In the genomic region with DNA sequence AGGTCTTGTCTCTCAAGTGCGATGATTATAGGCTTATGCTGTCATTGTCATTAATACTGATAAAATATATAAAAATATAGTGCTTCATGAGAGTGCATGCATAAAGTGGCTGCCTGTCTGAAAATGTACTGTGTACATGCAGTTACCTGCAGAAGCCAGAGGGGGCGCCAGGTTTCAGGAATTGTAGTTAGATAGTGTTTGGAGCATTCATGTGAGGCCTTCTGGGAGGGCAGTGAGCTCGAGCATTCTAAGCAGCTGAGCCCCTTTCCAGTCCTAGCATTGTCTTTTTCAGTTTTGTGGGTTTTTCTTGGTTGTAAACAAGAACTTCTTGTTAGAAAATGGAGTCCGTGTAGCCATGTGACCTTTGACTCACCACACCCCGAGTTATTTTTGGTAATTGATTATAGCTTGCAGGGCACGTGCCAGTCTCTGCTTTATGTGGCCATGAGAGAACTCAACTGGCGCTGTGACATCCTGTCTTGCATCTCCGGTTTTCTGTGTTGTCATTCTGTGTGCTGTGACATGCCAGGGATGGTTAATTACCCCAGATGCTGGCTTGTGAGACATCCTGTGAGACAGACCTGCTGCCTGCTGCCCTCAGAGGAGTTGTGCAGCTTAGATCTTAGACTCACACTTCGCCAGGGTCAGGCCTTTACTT, we compare ENCODE assay signal across 7 mouse cellular contexts. TPM values are rescaled to one million over a fixed set of nuclear protein-coding genes. Genes with fewer than 3 reads are reported as not detected.
A peak's percentile ranks its signal among the peaks of the same experiment; 100 is the strongest.
DNase-seq lines count a peak whose midpoint lies in the region; ATAC-seq and TF ChIP-seq lines count a peak whose summit lies in the region.

No protein-coding gene starts in this region.

- H3K36me3 ChIP-seq in kidney, adult 2 months (ENCODE audit: control insufficient read depth, insufficient read depth, low read length): peaks cover 4% of the 10 kb centered on the region
- H3K36me3 ChIP-seq in ES-E14 (ENCODE audit: control insufficient read depth, insufficient read depth, low read length, poor library complexity, severe bottlenecking): peaks cover 50% of the 10 kb centered on the region
- peaks cover 84% of the 10 kb centered on the region for H3K36me3 ChIP-seq in intestine, postnatal 0 days (ENCODE audit: control insufficient read depth, insufficient read depth)

- WGBS in kidney, adult 2 months: 59% methylated on average over 9 of the region's 9 CpGs
- 40% methylated on average over 9 of the region's 9 CpGs for WGBS in intestine, postnatal 0 days

- no peak for TF ChIP-seq POLR2A in kidney, adult 2 months (IDR thresholded peaks at IDR 0.05; ENCODE audit: low read depth, low read length)

- peak; percentile 19; the same call in 1 of the 2 replicates for ATAC-seq in intestine, postnatal 0 days

- H3K4me1 ChIP-seq in kidney, adult 2 months (ENCODE audit: control insufficient read depth, insufficient read depth, low read length): no peaks in the 10 kb centered on the region
- no peaks in the 10 kb centered on the region; a peak in 1 of 4 replicates for H3K4me1 ChIP-seq in ES-E14 (ENCODE audit: control insufficient read depth in 2 of 2, insufficient read depth in 2 of 2, low read length in 2 of 2, poor library complexity in 1 of 2)
- H3K4me1 ChIP-seq in intestine, postnatal 0 days (replicated peaks; ENCODE audit: control insufficient read depth, insufficient read depth, low read length): 0 out of 2 replicates have a peak, but pooled peaks cover 4% of the 10 kb centered on the region

- no peaks in the 10 kb centered on the region for H3K27me3 ChIP-seq in kidney, adult 2 months (replicated peaks; ENCODE audit: control insufficient read depth, insufficient read depth, low read length)
- H3K27me3 ChIP-seq in intestine, postnatal 0 days (replicated peaks; ENCODE audit: control insufficient read depth, insufficient read depth, low read length): no peaks in the 10 kb centered on the region

- H3K9ac ChIP-seq in ES-E14 (ENCODE audit: insufficient read depth, low read depth, low read length, poor library complexity, severe bottlenecking): no peak overlapping the region
- H3K9ac ChIP-seq in intestine, postnatal 0 days (ENCODE audit: low read depth, low read length): no peak overlapping the region

- in situ Hi-C loops in ES-E14 (cut with MboI; ENCODE audit: low sequenced_read_pairs in 2 of 2, unreplicated experiment in 2 of 2): no loop called here

- no peaks in the 10 kb centered on the region for H3K9me3 ChIP-seq in ES-E14 (ENCODE audit: control insufficient read depth, insufficient read depth, low read depth, low read length)
- no peaks in the 10 kb centered on the region for H3K9me3 ChIP-seq in intestine, postnatal 0 days (ENCODE audit: control insufficient read depth)

- no peak overlapping the region for H3K4me3 ChIP-seq in kidney, adult 2 months (ENCODE audit: insufficient read depth, low read depth, low read length)
- H3K4me3 ChIP-seq in ES-E14 (ENCODE audit: insufficient read depth in 1 of 2, low read depth in 1 of 2, low read length in 2 of 2, poor library complexity in 1 of 2, severe bottlenecking in 1 of 2): no peak overlapping the region
- H3K4me3 ChIP-seq in intestine, postnatal 0 days (ENCODE audit: low read depth, low read length): no peak overlapping the region

- DNase-seq in kidney, adult 2 months: peak; percentile 47
- DNase-seq in kidney, adult 11 months: no peak
- DNase-seq in CD4-positive helper T cell, adult 2 months (ENCODE audit: low read depth, low spot score): peak; percentile 75
- peak; percentile 41 for DNase-seq in ES-E14 (ENCODE audit: low read depth, low spot score)
- peak; percentile 52 for DNase-seq in thymus, postnatal 14 days
- no peak for DNase-seq in frontal cortex, postnatal 14 days (ENCODE audit: low spot score in 2 of 2)

- no peak overlapping the region for H3K4me2 ChIP-seq in intestine, postnatal 0 days (replicated peaks; ENCODE audit: low read depth)

- H3K27ac ChIP-seq in kidney, adult 2 months (ENCODE audit: insufficient read depth, low read depth, low read length): no peak overlapping the region
- H3K27ac ChIP-seq in ES-E14 (ENCODE audit: insufficient read depth, low read depth, low read length, poor library complexity, severe bottlenecking): no peak overlapping the region
- peak overlapping the region; percentile 17; the same call in 1 of the 2 replicates for H3K27ac ChIP-seq in intestine, postnatal 0 days (ENCODE audit: low read depth, low read length)

- peak; percentile 55 for TF ChIP-seq CTCF in kidney, adult 2 months (conservative IDR thresholded peaks at IDR 0.05; ENCODE audit: insufficient read depth, insufficient read length, low read depth, low read length)
- TF ChIP-seq CTCF in intestine, postnatal 0 days (IDR thresholded peaks at IDR 0.05; ENCODE audit: low read depth): peak; percentile 80

TF ChIP-seq in ES-E14, 5 proteins besides CTCF, POLR2A, EP300 and RAD21:
- TF ChIP-seq CHD2 (IDR thresholded peaks at IDR 0.05; ENCODE audit: low read depth, low read length): no peak
- TF ChIP-seq ZC3H11A (IDR thresholded peaks at IDR 0.05; ENCODE audit: borderline replicate concordance, low read depth, low read length): no peak
- no peak for TF ChIP-seq MAFK (IDR thresholded peaks at IDR 0.05; ENCODE audit: insufficient read depth, low read depth, low read length)
- TF ChIP-seq ZNF384 (IDR thresholded peaks at IDR 0.05; ENCODE audit: low read depth, low read length): no peak
- no peak for TF ChIP-seq HCFC1 (IDR thresholded peaks at IDR 0.05; ENCODE audit: borderline replicate concordance, insufficient read depth, low read length)

RNA-seq across cellular contexts. Expression of a gene that starts 11.5 kb away (rescaled TPM):
- 164 and 166 TPM in 2 replicates for polyA plus RNA-seq in kidney, adult 2 months (2012; rRNA removed)
- 87.2 and 114 TPM in 2 replicates for total RNA-seq in ES-E14 (2012; rRNA removed)
- polyA plus RNA-seq in intestine, postnatal 0 days (2015; fragmentation: Nextera tagmentation; extraction: Ambion mirVana): 147 and 178 TPM in 2 replicates

RNA-seq across cellular contexts. Expression of a gene that starts 21.9 kb away (rescaled TPM):
- not detected in 2 replicates for polyA plus RNA-seq in kidney, adult 2 months (2012; rRNA removed)
- 0.27 and 0.42 TPM in 2 replicates for total RNA-seq in ES-E14 (2012; rRNA removed)
- not detected in 2 replicates for polyA plus RNA-seq in intestine, postnatal 0 days (2015; fragmentation: Nextera tagmentation; extraction: Ambion mirVana)

RNA-seq across cellular contexts. Expression of a gene that starts 26.2 kb away (rescaled TPM):
- polyA plus RNA-seq in kidney, adult 2 months (2012; rRNA removed): 3.9 and 12.0 TPM in 2 replicates
- total RNA-seq in ES-E14 (2012; rRNA removed): 69.1 and 117 TPM in 2 replicates
- 22.5 and 23.9 TPM in 2 replicates for polyA plus RNA-seq in intestine, postnatal 0 days (2015; fragmentation: Nextera tagmentation; extraction: Ambion mirVana)

RNA-seq across cellular contexts. Expression of a gene that starts 38.3 kb away (rescaled TPM):
- polyA plus RNA-seq in kidney, adult 2 months (2012; rRNA removed): 87.1 and 97.6 TPM in 2 replicates
- 34.3 and 42.5 TPM in 2 replicates for total RNA-seq in ES-E14 (2012; rRNA removed)
- polyA plus RNA-seq in intestine, postnatal 0 days (2015; fragmentation: Nextera tagmentation; extraction: Ambion mirVana): 16.6 and 18.4 TPM in 2 replicates

RNA-seq across cellular contexts. Expression of a gene that starts 52.5 kb away (rescaled TPM):
- 6.0 and 7.2 TPM in 2 replicates for polyA plus RNA-seq in kidney, adult 2 months (2012; rRNA removed)
- total RNA-seq in ES-E14 (2012; rRNA removed): 8.8 and 13.6 TPM in 2 replicates
- polyA plus RNA-seq in intestine, postnatal 0 days (2015; fragmentation: Nextera tagmentation; extraction: Ambion mirVana): 1.8 and 2.5 TPM in 2 replicates

Comparison
In these comparisons a context has a peak if more than half of its experiments do, and no peak if none do; other contexts are left out.
1. DNase-seq: peak in kidney, adult 2 months (single experiment), CD4-positive helper T cell, adult 2 months (single experiment), ES-E14 (single experiment) and thymus, postnatal 14 days (single experiment); none in kidney, adult 11 months (single experiment) and frontal cortex, postnatal 14 days (0 of 2).